Mouse (Mus musculus) ES-Bruce4 (cell line): ENCODE measurements around the gene Cfi.

ENCODE experiments used
- CTCF ChIP-seq: IDR thresholded peaks from one replicate; pipeline ENCODE4 v1.8.1; 2011; ENCODE audit warnings: low read depth, low read length
- EP300 ChIP-seq: IDR thresholded peaks from 2 replicates; pipeline ENCODE4 v1.6.1; 2011; ENCODE audit warnings: low read depth, low read length; ENCODE audit not compliant: insufficient read depth
- POLR2A ChIP-seq: IDR thresholded peaks from one replicate; pipeline ENCODE4 v1.8.1; 2011; ENCODE audit warnings: low read length; ENCODE audit not compliant: insufficient read depth

- TF ChIP-seq POLR2A (no peak), EP300 (no peak), CTCF (no peak)
These were observed 68.9 kb downstream of the Cfi start for GRCm38 (mm10) chr3:129904381-129905132.
